Mouse (Mus musculus): Measurements from ENCODE around the gene Cradd. TPM values are rescaled to one million over a fixed set of nuclear protein-coding genes. Genes with fewer than 3 reads are reported as not detected.

Gene Cradd
- total RNA-seq, 2 experiments from 2014 or later = 5.7 to 6.7 TPM

DNA sequence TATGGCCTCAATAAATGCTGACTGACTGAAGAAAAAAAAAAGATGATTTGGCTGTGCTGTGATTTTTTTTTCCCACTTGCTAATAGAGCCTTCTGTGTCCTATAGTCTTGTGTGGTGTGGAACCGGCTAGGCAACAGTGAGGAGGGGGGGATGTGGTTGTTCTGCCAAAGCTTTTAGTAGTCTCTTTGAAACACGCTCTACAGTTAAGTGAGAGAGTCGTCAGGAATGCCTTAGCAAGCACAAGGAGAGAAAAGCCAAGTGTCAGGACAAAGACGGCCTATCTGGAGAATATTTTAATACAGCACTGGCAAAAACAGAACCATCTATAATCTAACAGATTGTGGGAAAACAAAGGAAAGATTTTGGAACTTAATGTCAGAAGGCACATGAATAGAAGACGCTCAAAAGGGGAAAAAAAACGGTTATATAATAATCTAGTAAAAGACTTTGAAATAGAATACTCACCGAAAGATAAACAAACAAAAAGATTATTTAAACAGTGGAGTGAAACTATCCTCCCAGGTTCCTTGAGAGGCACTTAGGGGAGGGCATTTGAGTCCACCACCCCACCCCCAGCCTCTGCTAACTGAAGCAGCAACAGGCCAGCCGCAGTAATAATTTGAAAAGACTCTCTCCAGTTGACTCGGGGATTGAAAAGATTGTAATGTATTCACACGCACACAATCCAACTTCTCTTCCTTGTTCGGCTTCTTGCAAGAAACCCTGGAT, 16.9 kb downstream of the Cradd start:
- no peak for DNase-seq (ENCODE audit: low spot score in 2 of 2)

DNA sequence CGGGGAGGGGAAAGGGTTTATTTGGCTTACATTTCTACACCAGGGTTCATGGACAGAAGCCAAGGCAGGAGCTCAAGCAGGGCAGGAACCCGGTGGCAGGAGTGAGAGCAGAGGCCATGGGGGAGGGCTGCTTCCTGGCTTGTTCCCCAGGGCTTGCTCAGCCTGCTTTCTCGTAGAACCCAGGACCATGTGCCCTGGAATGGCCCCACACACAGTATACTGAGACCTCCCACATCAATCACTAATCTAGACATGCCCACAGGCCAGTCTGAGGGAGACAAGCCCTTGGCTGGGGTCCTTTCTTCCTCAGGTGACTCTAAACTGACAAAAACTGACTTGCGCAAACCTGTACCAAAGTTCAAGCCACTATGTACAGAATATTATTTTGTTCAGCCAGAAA, 19.7 kb downstream of the Cradd start:
- no peak for DNase-seq (ENCODE audit: low spot score in 2 of 2)

DNA sequence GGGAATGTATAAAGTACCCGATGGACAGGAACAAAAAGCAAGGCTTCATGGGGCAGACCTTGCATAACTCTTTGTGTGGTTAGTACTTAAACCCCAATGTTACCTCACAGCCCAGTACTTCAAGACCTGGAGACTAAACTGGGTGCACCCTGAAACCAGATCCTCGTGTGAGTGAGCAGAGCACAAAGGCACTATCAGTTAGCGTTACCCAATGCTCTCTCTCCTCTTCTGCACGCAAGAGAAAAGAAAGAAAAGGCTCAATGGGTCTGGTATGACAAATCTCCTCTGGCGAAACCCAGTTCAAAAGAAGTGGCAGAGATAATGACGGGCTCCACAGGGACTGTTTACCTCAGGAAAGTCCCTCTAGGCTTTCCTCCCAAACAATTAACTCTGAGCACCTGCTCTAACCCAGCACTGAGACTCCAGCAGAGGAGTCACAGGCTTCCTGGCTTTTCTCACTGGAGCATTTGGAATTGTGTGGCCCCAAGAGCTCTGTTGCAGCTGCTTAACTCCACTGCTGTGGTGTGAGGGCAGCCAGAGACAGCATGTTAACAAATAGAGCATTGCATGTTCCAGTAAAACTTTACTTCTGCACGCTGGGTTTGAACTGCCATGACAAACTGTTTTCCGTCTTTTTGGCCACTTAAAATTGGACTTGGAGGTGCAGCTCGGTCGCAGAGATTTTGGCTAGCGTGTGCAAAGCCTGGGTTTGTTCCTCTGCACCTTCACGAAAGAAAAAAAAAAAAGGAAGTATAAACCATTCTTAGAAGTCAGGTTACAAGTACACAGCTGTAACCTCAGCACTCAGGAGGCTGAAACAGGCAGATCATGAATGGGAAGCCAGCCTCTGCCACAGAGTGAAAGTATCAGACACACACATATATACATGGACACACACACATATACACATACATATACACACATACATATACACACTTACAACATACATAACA, 21.4 kb downstream of the Cradd start:
- DNase-seq (ENCODE audit: low spot score in 2 of 2) = no peak

DNA sequence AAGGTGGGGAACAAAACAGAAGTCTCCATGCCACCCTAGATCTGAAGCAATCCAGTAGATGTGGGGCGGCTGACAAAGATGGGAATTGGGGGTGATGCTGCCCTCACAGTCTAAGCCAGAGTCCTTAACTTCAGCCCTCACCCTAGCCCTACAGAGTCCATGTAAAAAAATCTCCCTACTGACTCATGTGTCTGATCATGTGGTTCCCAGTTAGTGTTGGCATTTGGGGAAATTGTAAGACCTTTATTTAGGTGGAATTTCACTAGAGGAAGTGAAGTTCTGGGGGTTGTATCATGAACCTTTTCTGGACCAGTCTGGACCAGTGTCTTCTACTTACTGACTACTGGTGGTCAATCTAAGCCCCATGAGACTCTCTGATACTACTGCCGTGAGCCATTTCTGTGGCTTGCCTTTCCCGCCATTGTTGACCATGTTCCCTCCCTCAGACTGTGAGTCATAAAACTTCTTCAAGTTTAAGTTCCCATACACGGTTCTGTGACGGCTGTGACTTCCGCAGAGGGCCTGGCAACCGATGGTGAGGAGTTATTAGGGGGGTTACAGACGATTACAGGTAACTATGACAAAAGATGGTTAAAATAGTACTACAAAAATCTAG, 23.6 kb downstream of the Cradd start:
- no peak for DNase-seq (ENCODE audit: low spot score in 2 of 2)

DNA sequence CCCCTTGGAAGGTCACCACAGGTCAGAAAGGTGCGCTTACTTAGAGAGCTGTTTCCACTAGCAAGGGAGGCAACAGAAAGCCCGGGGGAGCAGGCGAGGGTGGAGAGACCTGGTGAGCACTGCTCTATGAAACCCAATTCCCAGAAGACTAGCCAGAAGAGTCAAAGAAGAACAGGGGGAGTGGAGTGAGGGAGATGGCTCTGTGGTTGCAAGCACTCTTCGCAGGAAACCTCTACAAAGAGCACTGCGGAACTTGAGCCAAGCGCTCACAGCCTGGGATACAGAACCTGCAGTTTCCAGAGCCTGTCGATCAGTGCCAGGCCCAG, 24.2 kb downstream of the Cradd start:
- DNase-seq (ENCODE audit: low spot score in 2 of 2) = no peak

DNA sequence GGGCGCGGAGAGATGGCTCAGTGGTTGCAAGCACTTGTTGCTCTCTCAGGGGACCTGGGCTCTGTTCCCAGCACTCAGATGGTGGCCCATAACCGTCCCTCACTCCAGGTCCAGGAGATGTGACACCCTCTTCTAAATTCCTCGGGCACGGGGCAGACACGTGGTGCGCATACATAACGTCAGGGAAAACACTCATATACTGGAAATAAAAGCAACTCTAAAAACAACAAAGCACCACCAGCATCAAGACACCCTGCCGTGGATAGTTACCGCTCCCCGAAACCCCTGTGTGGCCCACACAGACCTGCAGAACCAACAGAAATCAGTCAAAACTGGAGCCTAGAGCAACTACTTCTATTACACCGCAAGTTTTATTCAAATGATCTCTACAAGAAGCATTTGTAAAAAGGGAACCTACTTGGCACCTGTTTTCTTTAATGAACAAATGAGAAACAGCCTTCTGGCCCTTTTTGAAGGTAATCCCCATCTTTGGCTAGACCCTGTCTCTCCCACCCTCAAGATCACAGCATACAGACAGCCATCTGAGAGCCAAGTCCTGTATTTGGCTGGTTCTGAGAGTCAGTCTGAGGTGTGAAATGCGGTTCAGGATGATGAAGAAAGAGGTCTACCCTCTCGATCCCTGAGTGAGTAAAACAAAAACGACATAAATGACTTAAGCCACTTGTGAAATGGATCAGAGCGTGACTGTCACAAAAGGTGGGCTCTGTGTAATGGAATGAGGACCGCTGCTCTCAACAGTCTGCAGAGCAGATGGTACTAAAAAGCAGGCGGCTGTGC, 24.7 kb downstream of the Cradd start:
- DNase-seq (ENCODE audit: low spot score in 2 of 2) = no peak

DNA sequence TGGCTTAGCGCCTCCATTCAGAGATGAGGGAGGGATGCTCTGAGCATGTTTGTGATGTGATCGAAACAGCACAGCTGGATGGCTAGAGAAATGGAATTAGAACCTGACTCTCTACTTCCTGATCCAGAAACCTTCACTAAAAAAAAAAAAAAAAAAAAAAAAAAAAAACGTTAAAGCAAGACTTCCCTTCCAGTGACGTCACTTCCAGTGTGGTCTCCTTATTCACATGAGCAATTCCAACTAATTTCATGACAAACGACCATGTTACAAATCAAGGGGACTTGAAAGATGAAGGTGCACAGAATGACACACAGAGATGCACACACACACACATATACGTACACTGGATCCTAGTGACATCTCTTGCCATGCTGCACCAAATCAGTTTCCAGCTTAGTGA, 25.4 kb downstream of the Cradd start:
- DNase-seq (ENCODE audit: low spot score in 2 of 2) = no peak

DNA sequence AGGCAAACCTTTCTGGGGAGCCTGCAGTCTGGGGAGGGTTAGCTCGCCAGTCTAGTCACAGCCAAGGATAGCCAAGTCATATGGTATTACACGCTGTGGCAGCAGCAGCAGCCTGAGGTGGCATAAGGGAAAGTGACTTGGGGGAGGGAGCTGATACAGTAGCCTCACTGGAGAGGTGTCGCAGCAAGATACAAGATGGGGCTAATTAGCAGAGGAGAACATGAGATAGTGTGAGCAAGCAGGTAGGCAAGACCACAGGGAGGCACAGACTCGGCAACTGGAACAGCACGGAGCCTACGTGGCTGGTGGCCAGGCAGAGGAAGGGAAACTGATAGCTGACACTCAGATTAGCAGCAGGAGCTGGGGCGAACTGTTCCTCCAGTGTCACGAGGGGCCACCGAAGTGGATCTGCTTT, 26.2 kb downstream of the Cradd start:
- DNase-seq (ENCODE audit: low spot score in 2 of 2) = no peak

DNA sequence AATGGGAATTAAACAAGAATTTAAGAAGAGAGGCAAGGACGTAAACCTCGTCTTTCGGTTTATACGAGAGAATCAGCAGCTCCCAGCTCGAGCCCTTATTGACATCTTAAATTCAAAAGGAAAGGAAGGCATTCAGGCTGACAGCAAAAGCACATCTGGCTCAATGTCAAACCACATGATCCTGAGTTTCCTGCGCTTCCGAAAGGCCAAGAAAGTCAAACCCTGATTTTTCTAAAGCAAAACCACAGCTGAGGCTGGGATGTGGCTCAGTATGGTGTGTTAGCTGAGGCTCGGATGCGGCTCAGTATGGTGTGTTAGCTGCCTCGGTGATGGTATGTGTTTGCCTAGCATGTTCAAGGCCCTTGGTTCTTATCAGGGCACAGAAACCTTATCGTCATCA, 26.9 kb downstream of the Cradd start:
- no peak for DNase-seq (ENCODE audit: low spot score in 2 of 2)

DNA sequence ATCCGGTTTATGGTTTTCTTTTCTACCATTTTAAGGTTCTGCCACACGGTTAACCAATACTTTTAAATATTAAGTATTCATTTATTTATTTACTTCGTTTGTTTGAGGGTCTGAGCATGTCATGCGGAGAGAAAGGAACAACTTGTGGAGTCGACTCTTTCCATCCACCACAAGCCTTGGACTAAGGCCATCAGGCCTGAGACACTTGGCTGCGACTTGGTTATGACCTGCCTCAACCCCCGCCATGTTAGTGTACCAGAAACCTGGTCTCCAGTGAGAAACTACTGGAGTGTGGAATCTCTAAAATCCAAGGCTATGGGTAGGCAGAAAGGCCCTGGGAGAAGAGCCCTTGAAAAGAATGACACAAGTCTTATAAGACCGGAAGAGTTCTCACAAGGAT, 30.7 kb downstream of the Cradd start:
- DNase-seq (ENCODE audit: low spot score in 2 of 2) = no peak

DNA sequence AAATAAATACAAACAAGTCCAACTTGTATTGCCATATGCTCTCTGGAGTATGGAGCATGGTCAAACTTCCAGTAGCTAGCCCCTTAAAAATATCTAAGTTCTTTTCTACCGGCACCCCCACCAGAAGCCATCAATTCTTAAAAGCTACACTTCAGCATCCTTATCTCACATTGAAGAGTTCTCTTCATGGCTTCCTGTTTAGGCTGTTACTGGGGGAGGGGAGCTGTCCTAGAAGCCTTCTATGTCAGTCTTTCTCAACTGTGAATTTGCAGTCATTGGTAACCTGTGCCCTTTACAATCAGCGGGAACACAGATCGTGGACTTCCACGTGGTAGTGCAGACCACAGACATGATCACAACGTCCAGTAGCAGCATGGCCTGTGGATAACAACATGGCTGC, 31.7 kb downstream of the Cradd start:
- DNase-seq (ENCODE audit: low spot score in 2 of 2) = no peak

DNA sequence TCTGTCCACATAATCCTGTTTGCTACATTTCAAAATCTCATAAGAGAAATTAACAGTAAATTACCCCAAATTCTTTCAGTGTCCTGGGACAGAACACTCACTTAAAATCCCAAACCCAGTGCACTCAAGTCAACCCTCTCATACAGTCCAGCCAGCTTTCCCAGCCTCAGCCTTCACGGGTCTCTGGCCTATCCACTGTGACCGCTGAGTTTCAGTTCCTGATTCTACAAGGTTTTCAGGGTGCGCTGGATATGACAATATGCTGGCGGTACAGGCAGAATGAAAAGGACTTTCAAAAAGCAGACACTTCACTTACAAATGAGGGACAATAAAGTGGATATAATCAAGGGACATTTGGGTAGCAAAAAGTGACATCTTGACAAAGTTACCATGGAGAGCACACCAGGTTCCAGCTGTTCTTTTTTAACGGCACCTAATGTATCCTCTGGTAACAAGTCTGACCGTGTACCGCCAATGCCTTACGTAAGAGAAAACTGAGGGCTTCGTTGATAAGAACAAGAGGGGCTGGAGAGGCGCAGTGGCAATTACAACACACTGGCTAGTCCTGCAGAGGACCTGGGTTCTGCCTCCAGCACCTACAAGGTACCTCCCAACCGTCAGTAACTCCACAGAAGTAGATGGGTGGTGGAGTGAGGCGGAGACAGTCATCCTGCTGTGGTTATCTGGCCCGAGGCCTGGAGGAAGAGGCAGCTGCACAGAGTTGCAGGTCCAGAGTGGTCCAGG, 32.6 kb downstream of the Cradd start:
- no peak for DNase-seq (ENCODE audit: low spot score in 2 of 2)

DNA sequence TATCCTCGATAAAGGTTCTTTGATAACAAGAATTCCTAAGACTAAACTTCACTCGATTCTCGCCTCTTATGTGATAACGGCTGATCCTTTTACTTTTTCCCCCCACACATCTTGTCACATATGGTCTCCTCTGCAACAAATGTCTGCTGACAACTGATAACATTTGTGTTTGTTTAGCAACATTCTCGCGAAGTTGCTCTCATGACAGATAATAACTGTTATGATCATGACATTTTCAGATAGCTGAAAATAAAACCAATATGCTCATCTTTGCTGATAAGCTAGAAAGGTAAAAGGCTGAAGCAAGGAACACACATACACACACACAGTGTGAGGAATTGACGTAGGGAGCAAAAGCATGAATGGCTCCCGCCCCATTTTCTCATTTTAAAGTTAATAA, 34.1 kb downstream of the Cradd start:
- peak in 1 of 2 experiments; percentile 50 for DNase-seq (ENCODE audit: low spot score in 2 of 2)

DNA sequence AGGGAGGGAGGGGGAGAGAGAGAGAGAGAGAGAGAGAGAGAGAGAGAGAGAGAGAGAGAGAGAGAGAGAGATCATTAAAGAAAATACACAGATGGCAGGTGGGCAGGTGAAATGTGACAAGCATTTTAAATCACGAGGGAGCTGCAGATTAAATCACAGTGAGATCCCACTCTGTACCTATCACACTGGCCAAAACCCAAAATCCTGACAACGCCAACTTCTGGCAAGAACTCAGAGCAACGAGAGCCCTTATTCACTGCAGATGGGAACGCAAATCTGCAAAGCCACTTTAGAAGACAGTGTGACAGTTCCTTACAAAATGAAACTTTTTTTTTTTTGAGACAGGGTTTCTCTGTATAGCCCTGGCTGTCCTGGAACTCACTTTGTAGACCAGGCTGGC, 35.7 kb downstream of the Cradd start:
- no peak for DNase-seq (ENCODE audit: low spot score in 2 of 2)

DNA sequence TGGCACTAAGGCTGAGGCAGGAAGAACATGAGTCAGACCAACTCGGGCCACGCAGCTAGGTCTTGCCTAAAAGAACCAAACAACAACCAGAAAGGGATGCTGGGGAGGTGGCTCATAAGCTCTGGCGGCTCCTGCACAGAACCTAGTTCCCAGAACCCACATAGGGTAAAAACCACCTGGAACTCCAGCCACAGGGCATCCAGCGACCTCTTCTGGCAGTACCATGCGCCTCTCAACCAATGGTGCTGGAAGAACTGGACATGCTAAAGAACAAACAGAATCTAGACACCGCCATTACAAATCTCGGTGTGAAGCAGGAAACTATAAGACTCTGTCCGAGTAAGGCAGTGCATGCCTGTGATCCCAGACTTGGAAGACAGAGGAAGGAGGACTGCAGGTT, 36.6 kb downstream of the Cradd start:
- DNase-seq (ENCODE audit: low spot score in 2 of 2) = no peak

DNA sequence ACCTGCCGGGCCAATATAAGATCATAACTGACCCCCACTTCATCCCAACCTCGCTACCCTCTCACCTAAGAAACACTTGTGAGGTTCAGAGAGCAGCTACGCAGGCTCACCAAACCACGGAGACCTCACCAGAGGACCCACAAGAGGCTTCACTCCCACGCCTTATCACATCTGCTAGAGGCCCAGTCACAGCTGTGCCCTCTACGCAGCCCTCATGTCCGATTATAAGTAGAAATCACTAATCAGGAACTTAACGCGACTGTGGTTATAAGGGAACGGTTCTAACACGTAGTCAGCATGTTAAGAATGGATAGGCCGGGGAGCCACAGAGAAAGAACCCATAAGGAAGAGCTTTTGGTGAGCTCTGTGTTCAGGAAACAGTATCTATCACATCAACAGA, 40.5 kb downstream of the Cradd start:
- no peak for DNase-seq (ENCODE audit: low spot score in 2 of 2)

DNA sequence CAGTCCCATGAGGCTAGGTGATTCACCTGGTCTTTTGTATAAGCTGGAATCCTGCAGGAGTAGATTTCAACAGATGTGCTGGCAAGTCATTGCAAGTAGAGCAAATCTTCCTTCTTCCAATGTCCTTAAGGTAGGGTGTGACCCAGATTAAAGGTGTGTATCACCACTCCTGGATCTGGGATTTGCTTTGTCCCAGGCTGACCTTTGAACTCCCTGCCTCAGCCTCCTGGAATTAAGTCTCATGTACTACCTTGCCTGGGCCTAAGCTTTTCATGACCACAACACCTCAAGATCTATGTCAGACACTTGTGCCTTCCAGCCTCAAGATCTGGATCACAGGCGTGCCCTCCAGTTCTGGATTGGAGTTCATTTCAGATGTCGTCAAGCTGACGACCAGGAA, 41.9 kb downstream of the Cradd start:
- DNase-seq (ENCODE audit: low spot score in 2 of 2) = no peak

DNA sequence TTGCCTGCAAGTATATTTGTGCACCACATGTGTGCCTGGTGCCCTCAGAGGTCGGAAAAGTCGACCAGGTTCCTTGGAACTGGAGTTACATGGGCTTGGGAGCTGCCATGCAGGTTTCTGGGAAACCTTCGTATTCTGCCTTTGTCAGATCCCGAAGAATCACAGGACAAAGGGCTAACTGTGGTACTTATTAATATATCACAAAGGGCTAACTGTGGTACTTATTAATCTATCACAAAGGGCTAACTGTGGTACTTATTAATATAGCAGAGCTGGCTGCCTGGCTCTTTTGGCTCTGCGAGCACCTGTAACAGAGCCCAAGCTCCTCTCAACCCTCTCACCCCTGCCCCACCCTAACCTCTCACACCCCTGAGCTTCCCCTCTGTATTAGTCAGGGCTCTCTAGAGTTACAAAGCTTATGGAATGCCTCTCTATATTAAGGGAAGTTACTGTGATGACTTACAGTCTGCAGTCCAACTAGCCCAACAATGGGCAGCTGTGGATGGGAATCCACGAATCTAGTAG, 42.4 kb downstream of the Cradd start:
- DNase-seq (ENCODE audit: low spot score in 2 of 2) = no peak

DNA sequence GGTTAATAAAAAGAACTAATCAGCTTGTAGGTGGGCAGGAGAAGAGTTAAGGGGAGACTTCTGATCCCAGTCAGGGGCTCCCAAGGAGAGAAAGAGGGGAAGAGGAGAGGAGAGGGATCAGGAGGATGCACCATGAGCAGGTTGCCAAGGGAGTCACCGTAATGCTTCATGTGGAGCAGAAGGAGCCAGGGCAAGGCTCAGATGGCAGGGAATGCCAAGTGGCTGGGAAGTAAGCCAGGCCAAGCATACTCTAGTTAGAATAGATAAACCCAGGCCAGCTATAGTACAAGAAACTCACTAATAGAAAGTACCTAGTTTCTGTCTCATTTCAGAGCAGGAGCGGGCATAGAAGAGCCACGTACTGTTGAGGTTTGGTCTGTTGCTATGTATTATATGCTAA, 43.6 kb downstream of the Cradd start:
- DNase-seq (ENCODE audit: low spot score in 2 of 2) = no peak

DNA sequence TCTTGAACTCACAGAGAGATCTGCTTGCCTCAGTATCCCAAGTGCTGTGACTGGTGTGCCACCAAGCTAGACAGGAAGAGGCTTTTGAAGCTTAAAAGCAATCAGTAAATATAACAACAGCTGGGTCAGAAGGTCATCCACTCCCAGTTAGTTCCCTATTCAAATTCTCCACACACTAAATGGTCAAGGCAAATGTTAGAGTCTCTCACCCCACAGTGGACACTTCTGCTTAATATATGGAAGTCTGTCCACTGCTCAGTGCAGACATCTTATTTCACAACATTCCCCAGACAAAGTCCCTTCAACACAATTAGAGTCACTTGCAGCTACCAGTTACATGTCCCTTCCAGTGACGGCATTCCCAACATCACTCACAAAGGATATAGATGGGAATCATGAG, 44.5 kb downstream of the Cradd start:
- no peak for DNase-seq (ENCODE audit: low spot score in 2 of 2)

DNA sequence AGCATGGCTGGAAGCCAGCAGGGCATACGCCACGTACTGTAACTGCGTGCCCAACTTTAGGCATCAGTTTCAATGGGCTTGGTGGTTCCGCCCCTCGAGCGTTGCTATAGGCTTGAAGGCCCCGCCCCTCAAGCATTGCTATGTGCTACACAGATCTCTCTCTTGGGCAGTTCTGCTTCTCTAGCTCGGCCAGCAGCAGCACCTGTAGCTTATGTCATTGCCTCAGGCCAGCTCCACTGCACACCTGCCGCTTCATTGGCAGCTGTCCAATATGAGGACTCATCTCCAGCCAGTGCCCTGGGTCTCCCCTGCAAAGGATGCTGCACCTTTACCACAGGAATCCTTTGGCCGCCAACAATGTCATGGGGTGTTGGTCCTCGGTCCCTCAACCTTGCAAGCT, 45.8 kb downstream of the Cradd start:
- DNase-seq (ENCODE audit: low spot score in 2 of 2) = no peak

All from layer of hippocampus, adult 18-20 months (tissue).